Mouse (Mus musculus): ENCODE results near the gene Gm20498.

- no peak for TF ChIP-seq CTCF (IDR thresholded peaks at IDR 0.05; ENCODE audit: control insufficient read depth, insufficient read depth, low read length)
- no peak for TF ChIP-seq POLR2A (IDR thresholded peaks at IDR 0.05; ENCODE audit: borderline replicate concordance, control insufficient read depth, low read depth, low read length)
These were observed 201.6 kb downstream of the Gm20498 start for GRCm38 (mm10) chr12:81331046-81331638.
